Mouse (Mus musculus) liver, adult 2 months (tissue): ENCODE data around the gene Col15a1. TPM values are rescaled to one million over a fixed set of nuclear protein-coding genes. Genes with fewer than 3 reads are reported as not detected.
A peak's percentile ranks its signal among the peaks of the same experiment; 100 is the strongest.

ENCODE experiments used
- DNase-seq: peaks from one replicate; pipeline ENCODE4 v3.0.0-alpha.2; 2011; ENCODE audit warnings: low read depth, low spot score; ENCODE audit errors: extremely low read depth
- H3K27ac ChIP-seq: fragments of 200-500 bp; replicated peaks from 2 replicates; pipeline ENCODE4 v1.5.1; 2012; ENCODE audit warnings: low read depth, mild to moderate bottlenecking, control low read depth, inconsistent platforms, low read length; ENCODE audit not compliant: insufficient read depth
- H3K27me3 ChIP-seq: fragments of 200-500 bp; 2 replicates; pipeline ENCODE4 v1.6.1; 2012; ENCODE audit warnings: mild to moderate bottlenecking, moderate library complexity, low read length, inconsistent platforms; ENCODE audit not compliant: control insufficient read depth, insufficient read depth
- H3K36me3 ChIP-seq: fragments of 200-500 bp; 2 replicates; pipeline ENCODE4 v1.6.1; 2012; ENCODE audit warnings: low read length, inconsistent platforms; ENCODE audit not compliant: control insufficient read depth, insufficient read depth
- H3K4me1 ChIP-seq: fragments of 200-500 bp; 2 replicates; pipeline ENCODE4 v1.6.1; 2011; ENCODE audit warnings: low read length; ENCODE audit not compliant: control insufficient read depth, insufficient read depth
- H3K4me3 ChIP-seq: fragments of 200-500 bp; 2 replicates; pipeline ENCODE4 v1.5.1; 2011; ENCODE audit warnings: low read depth, mild to moderate bottlenecking, control low read depth, low read length, moderate library complexity; ENCODE audit not compliant: insufficient read depth
- H3K79me2 ChIP-seq: fragments of 200-500 bp; 2 replicates; pipeline ENCODE4 v1.6.1; 2012; ENCODE audit warnings: inconsistent platforms, mild to moderate bottlenecking, low read length, moderate library complexity; ENCODE audit not compliant: control insufficient read depth, insufficient read depth
- H3K9ac ChIP-seq: fragments of 200-500 bp; 2 replicates; pipeline ENCODE4 v1.6.1; 2012; ENCODE audit warnings: low read depth, mild to moderate bottlenecking, control low read depth, inconsistent platforms, low read length
- CTCF ChIP-seq: fragments of 200-500 bp; IDR thresholded peaks from 2 replicates; pipeline ENCODE4 v1.5.1; 2011; ENCODE audit warnings: low read depth, low read length, control low read depth
- POLR2A ChIP-seq: fragments of 200-500 bp; IDR thresholded peaks from 2 replicates; pipeline ENCODE4 v1.6.1; 2011; ENCODE audit warnings: low read length, control low read depth; ENCODE audit not compliant: insufficient read depth; ENCODE audit errors: extremely low read depth
- WGBS: fragments of 180-500 bp; shearing (Covaris S2); methylation state at CpG from one replicate; pipeline ENCODE4 v1.1.7; 2018; 5-methylcytosine and 5-hydroxymethylcytosine counted together
- polyA plus RNA-seq: library from polyadenylated mRNA; depleted of rRNA; stranded (reverse); fragments of >200 nt; gene quantifications from 2 replicates; pipeline ENCODE4 v1.2.3, GENCODE M21; 2012
- total RNA-seq: library from RNA; depleted of rRNA; stranded (reverse); fragments of >200 nt; gene quantifications from 2 replicates; pipeline ENCODE4 v1.2.3, GENCODE M21; 2014

The Col15a1 gene
- total and polyA plus RNA-seq, 2 experiments = 4.9 TPM

GRCm38 (mm10) chr4:47351386-47352049 lies 143.6 kb downstream of the Col15a1 start:
- Histone ChIP-seq H3K79me2 (peaks cover 7% of the 10 kb centered on the region; the same call in 1 of the 2 replicates), H3K27me3 (no peaks in the 10 kb centered on the region), H3K4me3 (no peak overlapping the region), H3K4me1 (peaks cover 6% of the 10 kb centered on the region; the same call in 1 of the 2 replicates), H3K27ac (no peak overlapping the region), H3K36me3 (no peaks in the 10 kb centered on the region), H3K9ac (no peak overlapping the region)
- TF ChIP-seq CTCF (peak; percentile 52), POLR2A (no peak)
- 55% methylated on average over 9 of the region's 9 CpGs for WGBS
- DNase-seq = peak; percentile 39

DNA sequence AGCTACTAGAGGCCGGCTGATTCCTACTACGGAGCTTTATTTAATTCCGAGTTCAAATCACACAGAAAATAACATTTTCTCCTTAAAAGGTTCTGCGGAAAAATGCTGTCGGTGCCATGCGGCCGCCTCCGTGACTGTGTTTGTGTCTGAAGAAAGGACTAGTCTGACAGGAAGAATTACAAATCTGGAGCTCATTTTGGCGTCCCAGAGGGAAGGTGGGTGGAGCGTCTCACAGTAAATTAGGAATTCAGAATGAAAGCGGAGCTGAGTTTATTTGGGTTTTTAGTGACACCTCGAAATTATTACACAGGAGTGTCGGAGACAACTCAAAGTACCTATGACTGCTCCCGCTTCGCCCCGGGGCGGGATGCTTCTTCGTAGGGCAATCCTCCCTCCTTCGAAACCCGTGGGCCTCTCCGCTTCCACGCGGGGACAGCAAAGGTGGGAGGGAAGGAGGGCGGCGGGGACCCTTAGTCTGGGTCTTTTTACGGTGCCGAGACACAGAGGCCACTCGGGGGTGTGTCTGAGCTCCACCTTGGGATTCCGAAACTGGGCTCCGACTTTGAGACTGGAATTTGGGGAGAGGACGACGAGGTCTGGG lies 144.2 kb downstream of the Col15a1 start:
- 0 out of 2 replicates have a peak overlapping the region, but pooled peaks have one; percentile 2 for H3K27ac ChIP-seq
- WGBS = 3% methylated on average over 32 of the region's 32 CpGs
- H3K27me3 ChIP-seq = no peaks in the 10 kb centered on the region
- no peaks in the 10 kb centered on the region for H3K36me3 ChIP-seq
- no peak for TF ChIP-seq CTCF
- TF ChIP-seq POLR2A = no peak
- peak; percentile 29 for DNase-seq
- H3K9ac ChIP-seq = peak overlapping the region; percentile 65
- peaks cover 8% of the 10 kb centered on the region; the same call in 1 of the 2 replicates for H3K4me1 ChIP-seq
- peaks cover 7% of the 10 kb centered on the region; the same call in 1 of the 2 replicates for H3K79me2 ChIP-seq
- peak overlapping the region; percentile 63 for H3K4me3 ChIP-seq

DNA sequence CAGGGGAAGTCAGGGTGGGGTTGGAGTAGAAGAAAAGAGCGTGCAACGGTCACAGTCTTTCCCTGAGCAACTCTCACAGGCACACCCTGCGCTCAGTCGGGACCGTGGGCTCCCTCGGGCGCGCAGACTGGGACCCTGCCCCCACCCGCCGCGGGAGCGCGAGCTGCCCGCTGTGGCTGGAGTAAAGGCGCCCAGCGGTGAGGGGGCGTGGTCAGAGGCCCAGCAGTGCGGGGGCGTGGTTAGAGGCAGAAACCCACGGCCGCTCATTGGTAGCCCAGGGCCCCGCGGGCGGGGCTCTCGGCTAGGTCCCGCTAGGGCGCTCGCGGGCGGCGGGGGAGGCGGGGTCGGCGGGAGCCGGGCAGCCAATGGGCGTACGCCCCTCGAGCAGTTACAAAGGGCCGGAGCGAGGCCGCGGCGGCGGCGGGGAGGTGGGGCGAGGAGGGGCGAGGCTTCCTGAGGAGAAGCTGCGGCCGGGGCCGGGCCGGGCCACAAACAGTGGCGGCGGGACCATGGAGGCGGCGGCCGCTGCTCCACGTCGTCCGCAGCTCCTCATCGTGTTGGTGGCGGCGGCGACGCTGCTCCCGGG lies 144.9 kb downstream of the Col15a1 start, which contains the start of gene Tgfbr1:
Gene Tgfbr1, plus strand, starts transcription at position 420 of the 586 bp plus-strand sequence.
- Histone ChIP-seq H3K36me3 (no peaks in the 10 kb centered on the region), H3K4me3 (peak within 1 kb of the TSS; percentile 91), H3K27ac (peak within 1 kb of the TSS; percentile 85), H3K9ac (peak within 1 kb of the TSS; percentile 99), H3K27me3 (no peaks in the 10 kb centered on the region), H3K4me1 (peaks cover 12% of the 10 kb centered on the region; the same call in 1 of the 2 replicates), H3K79me2 (peaks cover 7% of the 10 kb centered on the region; the same call in 1 of the 2 replicates)
- TF ChIP-seq CTCF = no peak
- TF ChIP-seq POLR2A = peak; percentile 86
- DNase-seq = peak; percentile 81
- WGBS = under 1% methylated on average over 52 of the region's 65 CpGs

- Histone ChIP-seq H3K27ac (peak overlapping the region; percentile 85), H3K4me3 (peak overlapping the region; percentile 91), H3K4me1 (peaks cover 13% of the 10 kb centered on the region; the same call in 1 of the 2 replicates), H3K36me3 (no peaks in the 10 kb centered on the region), H3K9ac (peak overlapping the region; percentile 99), H3K79me2 (peaks cover 7% of the 10 kb centered on the region; the same call in 1 of the 2 replicates), H3K27me3 (no peaks in the 10 kb centered on the region)
- peak; percentile 62 for DNase-seq
- under 1% methylated on average over 70 of the region's 73 CpGs for WGBS
- no peak for TF ChIP-seq POLR2A
- TF ChIP-seq CTCF = no peak
These were observed 145.6 kb downstream of the Col15a1 start for GRCm38 (mm10) chr4:47353416-47354111.

DNA sequence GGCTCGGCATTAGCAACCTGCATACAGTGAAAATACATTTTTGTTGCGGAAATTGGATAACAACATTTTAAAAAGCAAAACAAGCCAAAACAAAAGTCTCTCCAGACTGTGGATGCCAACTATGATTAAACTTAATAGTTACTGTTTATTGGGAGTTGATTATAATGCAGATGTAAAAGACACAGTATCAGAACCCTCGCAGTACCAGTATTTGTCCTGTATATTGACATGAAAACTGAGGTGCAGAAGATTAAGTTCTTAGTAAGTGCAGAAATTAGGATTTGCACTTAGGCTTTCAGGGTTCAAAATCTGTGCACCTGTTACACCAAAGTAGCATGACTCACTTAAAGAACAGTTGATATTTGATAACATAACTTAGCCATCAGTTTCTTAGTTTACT lies 146.3 kb downstream of the Col15a1 start:
- TF ChIP-seq CTCF (no peak), POLR2A (no peak)
- Histone ChIP-seq H3K27ac (no peak overlapping the region), H3K27me3 (no peaks in the 10 kb centered on the region), H3K36me3 (no peaks in the 10 kb centered on the region), H3K4me3 (peak overlapping the region; percentile 91; the same call in 1 of the 2 replicates), H3K9ac (no peak overlapping the region), H3K4me1 (peaks cover 17% of the 10 kb centered on the region; the same call in 1 of the 2 replicates), H3K79me2 (peaks cover 10% of the 10 kb centered on the region; the same call in 1 of the 2 replicates)
- WGBS = 45% methylated on average over 3 of the region's 3 CpGs
- no peak for DNase-seq
